Mouse (Mus musculus) CH12.LX (cell line): ENCODE results near the gene Tmem50b.

Experiments used
- CHD2 ChIP-seq: IDR thresholded peaks from 2 replicates; pipeline ENCODE4 v1.6.1; 2011; ENCODE audit warnings: low read length, improper control_type of control experiment
- CTCF ChIP-seq, 2 experiments: IDR thresholded peaks in 1 of 2; conservative IDR thresholded peaks in 1 of 2; 2 replicates each; pipeline ENCODE4 v1.5.1; 2011 to 2012; ENCODE audit warnings: low read depth in 2 of 2, low read length in 2 of 2, improper control_type of control experiment in 1 of 2, inconsistent platforms in 1 of 2, mild to moderate bottlenecking in 1 of 2, moderate library complexity in 1 of 2
- E2F4 ChIP-seq: IDR thresholded peaks from 2 replicates; pipeline ENCODE4 v1.6.1; 2011; ENCODE audit warnings: low read depth, low read length, improper control_type of control experiment; ENCODE audit not compliant: insufficient replicate concordance
- MEF2A ChIP-seq: IDR thresholded peaks from 2 replicates; pipeline ENCODE4 v1.6.1; 2014; ENCODE audit warnings: low read depth, mild to moderate bottlenecking, inconsistent platforms, low read length, improper control_type of control experiment, borderline replicate concordance
- POLR2A ChIP-seq: IDR thresholded peaks from 2 replicates; pipeline ENCODE4 v1.6.1; 2011; ENCODE audit warnings: low read depth, mild to moderate bottlenecking, improper control_type of control experiment, low read length
- USF1 ChIP-seq: IDR thresholded peaks from 2 replicates; pipeline ENCODE4 v1.6.1; 2014; ENCODE audit warnings: low read depth, mild to moderate bottlenecking, inconsistent platforms, low read length, improper control_type of control experiment

- TF ChIP-seq CTCF (conservative IDR thresholded peaks at IDR 0.05 in 1 of 2, IDR thresholded peaks at IDR 0.05 in 1 of 2; ENCODE audit: low read depth in 2 of 2, low read length in 2 of 2): peak in 1 of 2 experiments; percentile 52; a peak in 2 of 4 replicates
- no peak for TF ChIP-seq POLR2A
- TF ChIP-seq USF1: no peak
- no peak for TF ChIP-seq CHD2
- no peak for TF ChIP-seq E2F4
- TF ChIP-seq MEF2A: no peak
Measured at GRCm38 (mm10) chr16:91527051-91527450, 70.5 kb downstream of the Tmem50b start.
